Mouse (Mus musculus) thymus, adult 2 months (tissue): ENCODE results near the gene Gm13420. TPM values are rescaled to one million over a fixed set of nuclear protein-coding genes. Genes with fewer than 3 reads are reported as not detected.

Experiments
- DNase-seq: peaks from one replicate; pipeline ENCODE4 v3.0.0; 2021
- H3K27ac ChIP-seq: fragments of 200-500 bp; 2 replicates; pipeline ENCODE4 v1.5.1; 2012; ENCODE audit warnings: low read length, control low read depth; ENCODE audit not compliant: control insufficient read depth, insufficient read depth
- H3K27me3 ChIP-seq: fragments of 200-500 bp; 2 replicates; pipeline ENCODE4 v1.6.1; 2012; ENCODE audit warnings: mild to moderate bottlenecking, low read length, moderate library complexity, mixed read lengths; ENCODE audit not compliant: control insufficient read depth, insufficient read depth
- H3K36me3 ChIP-seq: fragments of 200-500 bp; 2 replicates; pipeline ENCODE4 v1.6.1; 2012; ENCODE audit warnings: mild to moderate bottlenecking, low read length, moderate library complexity; ENCODE audit not compliant: control insufficient read depth, insufficient read depth
- H3K4me1 ChIP-seq: fragments of 200-500 bp; replicated peaks from 2 replicates; pipeline ENCODE4 v1.6.1; 2012; ENCODE audit warnings: low read length; ENCODE audit not compliant: control insufficient read depth, insufficient read depth
- H3K4me3 ChIP-seq: fragments of 200-500 bp; 2 replicates; pipeline ENCODE4 v1.5.1; 2012; ENCODE audit warnings: mild to moderate bottlenecking, low read length, control low read depth, moderate library complexity; ENCODE audit not compliant: control insufficient read depth, insufficient read depth
- CTCF ChIP-seq: fragments of 200-500 bp; IDR thresholded peaks from 2 replicates; pipeline ENCODE4 v1.5.1; 2012; ENCODE audit warnings: mild to moderate bottlenecking, control low read depth, low read length, moderate library complexity, borderline replicate concordance; ENCODE audit not compliant: control insufficient read depth, poor library complexity, insufficient read depth; ENCODE audit errors: extremely low read depth
- POLR2A ChIP-seq: fragments of 200-500 bp; IDR thresholded peaks from 2 replicates; pipeline ENCODE4 v1.6.1; 2012; ENCODE audit warnings: mild to moderate bottlenecking, low read length, control low read depth, moderate library complexity; ENCODE audit not compliant: control insufficient read depth, poor library complexity, insufficient read depth; ENCODE audit errors: extremely low read depth
- WGBS: fragments of 180-500 bp; shearing (Covaris S2); methylation state at CpG from one replicate; pipeline ENCODE4 v1.1.7; 2018; 5-methylcytosine and 5-hydroxymethylcytosine counted together
- polyA plus RNA-seq: library from polyadenylated mRNA; depleted of rRNA; stranded (reverse); fragments of >200 nt; gene quantifications from 2 replicates; pipeline ENCODE4 v1.2.3, GENCODE M21; 2012; rRNA removed

Gm13420 gene
- polyA plus RNA-seq, 1 experiment: 0.15 TPM

- DNase-seq: no peak
- no peak overlapping the region for H3K27ac ChIP-seq
- TF ChIP-seq POLR2A (no peak), CTCF (no peak)
- no peaks in the 10 kb centered on the region for H3K27me3 ChIP-seq
- H3K36me3 ChIP-seq: peaks cover 39% of the 10 kb centered on the region
- H3K4me3 ChIP-seq: no peak overlapping the region
- H3K4me1 ChIP-seq: no peaks in the 10 kb centered on the region
- 95% methylated on average over 7 of the region's 7 CpGs for WGBS
Observed at GRCm38 (mm10) chr2:29696207-29696800, 55.2 kb downstream of the Gm13420 start.

Other genes starting within 250 kb of the Gm13420 start
- 132 and 143 TPM in 2 replicates for gene Rapgef1, start 132.0 kb downstream of the Gm13420 start, polyA plus RNA-seq
- not detected in 2 replicates for gene Gm13547, start 7.6 kb upstream of the Gm13420 start, polyA plus RNA-seq
- 49.0 and 83.9 TPM in 2 replicates for gene Coq4, start 35.8 kb upstream of the Gm13420 start, polyA plus RNA-seq
- 61.1 and 70.5 TPM in 2 replicates for gene Trub2, start 36.8 kb upstream of the Gm13420 start, polyA plus RNA-seq
- gene Slc27a4, start 50.9 kb upstream of the Gm13420 start, polyA plus RNA-seq: 34.7 and 35.8 TPM in 2 replicates
- gene Urm1, start 68.4 kb upstream of the Gm13420 start, polyA plus RNA-seq: 70.2 and 79.9 TPM in 2 replicates
- 9.9 and 10.4 TPM in 2 replicates for gene Cercam, start 117.5 kb upstream of the Gm13420 start, polyA plus RNA-seq
- 60.7 and 70.7 TPM in 2 replicates for gene Odf2, start 137.5 kb upstream of the Gm13420 start, polyA plus RNA-seq
- gene Gle1, start 183.7 kb upstream of the Gm13420 start, polyA plus RNA-seq: 36.6 and 38.4 TPM in 2 replicates
- gene Sptan1, start 213.9 kb upstream of the Gm13420 start, polyA plus RNA-seq: 161 and 168 TPM in 2 replicates